Mouse (Mus musculus): ENCODE measurements around the gene Cfap43.

GRCm38 (mm10) chr19:47893092-47893491 is 26.0 kb downstream of the Cfap43 start:
- TF ChIP-seq MAFK (IDR thresholded peaks at IDR 0.05; ENCODE audit: insufficient replicate concordance, low read length) (no peak), SMC3 (IDR thresholded peaks at IDR 0.05; ENCODE audit: low read depth, low read length) (no peak), CTCF (conservative IDR thresholded peaks at IDR 0.05 in 1 of 2, IDR thresholded peaks at IDR 0.05 in 1 of 2; ENCODE audit: low read depth in 2 of 2, low read length in 2 of 2) (no peak), HCFC1 (IDR thresholded peaks at IDR 0.05; ENCODE audit: low read depth, low read length) (no peak), NELFE (IDR thresholded peaks at IDR 0.05; ENCODE audit: low read depth, low read length) (no peak), POLR2A (IDR thresholded peaks at IDR 0.05; ENCODE audit: low read depth, low read length) (no peak), GABPA (IDR thresholded peaks at IDR 0.05; ENCODE audit: insufficient replicate concordance, low read depth, low read length) (no peak), MXI1 (IDR thresholded peaks at IDR 0.05; ENCODE audit: low read depth, low read length) (no peak), MAX (IDR thresholded peaks at IDR 0.05; ENCODE audit: low read length) (no peak), EP300 (IDR thresholded peaks at IDR 0.05; ENCODE audit: low read length) (no peak), USF2 (conservative IDR thresholded peaks at IDR 0.05; ENCODE audit: low read depth, low read length) (no peak)
